Mouse (Mus musculus): ENCODE results near the gene Fam107b. TPM values are rescaled to one million over a fixed set of nuclear protein-coding genes. Genes with fewer than 3 reads are reported as not detected.

Gene Fam107b
- polyA plus RNA-seq, 1 experiment from 2014 or later, result 56.7 TPM

DNA sequence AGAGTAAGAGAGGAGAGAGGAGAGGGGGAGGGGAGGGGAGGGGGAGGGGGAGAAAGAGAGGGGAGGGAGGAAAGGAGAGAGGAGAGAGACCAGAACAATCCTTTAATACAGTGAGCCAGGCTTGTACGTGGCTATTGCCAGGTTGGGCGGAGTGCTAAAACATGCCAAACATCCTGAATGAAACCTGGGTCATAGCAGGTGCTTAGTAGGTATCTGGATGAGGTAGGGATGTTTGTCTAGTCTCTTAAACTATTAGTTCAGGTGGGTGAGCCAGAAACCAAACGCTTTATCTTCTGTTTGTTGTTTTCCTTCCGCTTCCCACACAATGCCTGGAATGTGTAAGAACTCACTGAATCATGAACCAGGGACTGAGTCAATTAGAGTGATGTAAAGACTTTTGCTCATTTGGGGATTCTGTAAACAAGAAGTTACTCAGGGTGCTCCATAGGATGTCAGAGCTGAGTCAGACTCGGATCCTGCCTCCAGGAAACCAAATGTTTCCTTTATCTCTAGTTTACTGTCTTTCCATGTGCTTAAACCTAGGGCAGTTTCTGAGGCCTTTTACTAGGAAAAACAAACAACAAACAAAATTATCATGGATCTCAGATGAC, 89.1 kb downstream of the Fam107b start:
- ATAC-seq (replicated peaks; ENCODE audit: low FRiP score) (no peak), DNase-seq (ENCODE audit: low spot score) (no peak)
- Histone ChIP-seq H3K4me1 (replicated peaks; ENCODE audit: control insufficient read depth, insufficient read depth, low read length) (no peaks in the 10 kb centered on the region), H3K4me3 (ENCODE audit: low read depth, low read length) (no peak overlapping the region), H3K9ac (ENCODE audit: low read length) (no peak overlapping the region), H3K4me2 (ENCODE audit: low read depth, low read length, severe bottlenecking) (no peak overlapping the region), H3K27ac (ENCODE audit: low read depth, low read length) (no peak overlapping the region), H3K9me3 (ENCODE audit: control insufficient read depth, low read length) (no peaks in the 10 kb centered on the region), H3K36me3 (ENCODE audit: control insufficient read depth, insufficient read depth, low read length) (no peaks in the 10 kb centered on the region), H3K27me3 (ENCODE audit: control insufficient read depth, insufficient read depth, low read length) (no peaks in the 10 kb centered on the region)
- WGBS, result 34% methylated on average over 5 of the region's 5 CpGs

DNA sequence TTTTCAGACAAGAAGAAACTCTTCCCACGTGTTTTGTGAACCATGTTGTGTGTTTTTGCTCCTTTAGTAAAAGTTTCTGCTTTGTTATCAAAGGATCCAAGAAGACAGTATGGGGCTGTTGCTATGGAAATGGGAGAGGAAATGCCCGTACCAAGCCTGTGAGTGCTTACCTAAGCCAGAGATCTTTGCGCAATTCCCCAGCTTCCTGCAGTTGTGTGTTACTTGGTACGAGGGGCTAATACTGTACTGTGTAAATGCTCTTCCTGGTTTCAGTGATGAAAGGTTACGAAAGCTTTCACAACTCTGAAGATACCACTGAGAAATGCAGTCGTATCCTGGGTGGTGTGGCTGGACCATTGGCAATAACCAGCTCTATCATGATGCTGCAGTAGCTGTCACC, 93.8 kb downstream of the Fam107b start:
- ATAC-seq (replicated peaks; ENCODE audit: low FRiP score), result no peak
- no peaks in the 10 kb centered on the region for H3K36me3 ChIP-seq (ENCODE audit: control insufficient read depth, insufficient read depth, low read length)
- no peak for DNase-seq (ENCODE audit: low spot score)
- no peaks in the 10 kb centered on the region for H3K27me3 ChIP-seq (ENCODE audit: control insufficient read depth, insufficient read depth, low read length)
- no peaks in the 10 kb centered on the region for H3K4me1 ChIP-seq (replicated peaks; ENCODE audit: control insufficient read depth, insufficient read depth, low read length)
- no peak overlapping the region for H3K4me2 ChIP-seq (ENCODE audit: low read depth, low read length, severe bottlenecking)
- no peak overlapping the region for H3K27ac ChIP-seq (ENCODE audit: low read depth, low read length)
- H3K4me3 ChIP-seq (ENCODE audit: low read depth, low read length), result no peak overlapping the region
- no peak overlapping the region for H3K9ac ChIP-seq (ENCODE audit: low read length)
- no peaks in the 10 kb centered on the region for H3K9me3 ChIP-seq (ENCODE audit: control insufficient read depth, low read length)
- 75% methylated on average over 6 of the region's 6 CpGs for WGBS

GRCm38 (mm10) chr2:3668682-3669081, 98.4 kb downstream of the Fam107b start:
- Histone ChIP-seq H3K4me2 (ENCODE audit: low read depth, low read length, severe bottlenecking) (no peak overlapping the region), H3K9ac (ENCODE audit: low read length) (no peak overlapping the region), H3K27ac (ENCODE audit: low read depth, low read length) (no peak overlapping the region), H3K9me3 (ENCODE audit: control insufficient read depth, low read length) (no peaks in the 10 kb centered on the region), H3K27me3 (ENCODE audit: control insufficient read depth, insufficient read depth, low read length) (no peaks in the 10 kb centered on the region), H3K4me3 (ENCODE audit: low read depth, low read length) (no peak overlapping the region), H3K36me3 (ENCODE audit: control insufficient read depth, insufficient read depth, low read length) (no peaks in the 10 kb centered on the region), H3K4me1 (replicated peaks; ENCODE audit: control insufficient read depth, insufficient read depth, low read length) (no peaks in the 10 kb centered on the region)
- no peak for ATAC-seq (replicated peaks; ENCODE audit: low FRiP score)
- 80% methylated on average over 3 of the region's 3 CpGs for WGBS
- DNase-seq (ENCODE audit: low spot score), result no peak

- Histone ChIP-seq H3K4me3 (ENCODE audit: low read depth, low read length) (no peak overlapping the region), H3K36me3 (ENCODE audit: control insufficient read depth, insufficient read depth, low read length) (no peaks in the 10 kb centered on the region), H3K9ac (ENCODE audit: low read length) (no peak overlapping the region), H3K4me2 (ENCODE audit: low read depth, low read length, severe bottlenecking) (no peak overlapping the region), H3K27me3 (ENCODE audit: control insufficient read depth, insufficient read depth, low read length) (no peaks in the 10 kb centered on the region), H3K27ac (ENCODE audit: low read depth, low read length) (no peak overlapping the region), H3K4me1 (replicated peaks; ENCODE audit: control insufficient read depth, insufficient read depth, low read length) (no peaks in the 10 kb centered on the region), H3K9me3 (ENCODE audit: control insufficient read depth, low read length) (no peaks in the 10 kb centered on the region)
- DNase-seq (ENCODE audit: low spot score) (no peak), ATAC-seq (replicated peaks; ENCODE audit: low FRiP score) (no peak)
- 70% methylated on average over 2 of the region's 2 CpGs for WGBS
Observed at GRCm38 (mm10) chr2:3669646-3670045, 99.4 kb downstream of the Fam107b start.

DNA sequence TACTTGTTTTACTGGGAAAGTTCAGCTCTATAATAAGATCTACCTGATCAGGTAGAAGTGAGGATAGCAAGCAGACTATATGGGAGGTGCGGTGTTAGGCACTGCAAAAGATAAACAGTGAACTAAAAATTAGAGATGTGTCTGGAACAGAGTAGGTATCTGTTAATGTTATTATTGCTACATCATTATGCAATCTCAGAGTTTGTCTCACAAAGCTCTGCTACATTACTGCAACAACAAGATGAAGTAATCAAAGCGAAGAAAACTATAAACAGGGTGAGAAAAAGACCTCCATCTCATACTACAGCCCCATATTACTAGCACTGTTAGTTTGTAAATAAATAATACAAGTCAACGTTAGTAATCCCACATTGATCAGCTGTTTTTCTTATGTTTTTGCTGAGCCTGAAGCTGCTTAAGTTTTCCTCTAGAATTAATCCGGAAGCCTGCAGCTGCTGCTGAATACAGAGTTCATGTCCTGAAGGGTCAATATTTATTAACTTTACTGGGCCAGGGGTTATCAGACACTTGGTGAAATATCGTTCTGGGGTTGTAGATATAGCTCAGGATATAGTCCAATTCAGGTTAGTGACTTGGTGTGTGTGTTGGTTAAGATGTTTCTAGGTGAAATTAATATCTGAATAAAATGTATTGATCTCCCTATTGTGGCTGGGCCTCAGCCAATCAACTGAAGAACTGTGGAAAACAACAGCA, 102.5 kb downstream of the Fam107b start:
- Histone ChIP-seq H3K27me3 (ENCODE audit: control insufficient read depth, insufficient read depth, low read length) (no peaks in the 10 kb centered on the region), H3K4me1 (replicated peaks; ENCODE audit: control insufficient read depth, insufficient read depth, low read length) (no peaks in the 10 kb centered on the region), H3K9me3 (ENCODE audit: control insufficient read depth, low read length) (no peaks in the 10 kb centered on the region), H3K4me2 (ENCODE audit: low read depth, low read length, severe bottlenecking) (no peak overlapping the region), H3K27ac (ENCODE audit: low read depth, low read length) (no peak overlapping the region), H3K36me3 (ENCODE audit: control insufficient read depth, insufficient read depth, low read length) (no peaks in the 10 kb centered on the region), H3K9ac (ENCODE audit: low read length) (no peak overlapping the region), H3K4me3 (ENCODE audit: low read depth, low read length) (no peak overlapping the region)
- 83% methylated on average over 5 of the region's 5 CpGs for WGBS
- DNase-seq (ENCODE audit: low spot score) (no peak), ATAC-seq (replicated peaks; ENCODE audit: low FRiP score) (no peak)

GRCm38 (mm10) chr2:3675481-3675880, 105.2 kb downstream of the Fam107b start:
- Histone ChIP-seq H3K9ac (ENCODE audit: low read length) (no peak overlapping the region), H3K4me1 (replicated peaks; ENCODE audit: control insufficient read depth, insufficient read depth, low read length) (no peaks in the 10 kb centered on the region), H3K36me3 (ENCODE audit: control insufficient read depth, insufficient read depth, low read length) (no peaks in the 10 kb centered on the region), H3K9me3 (ENCODE audit: control insufficient read depth, low read length) (no peaks in the 10 kb centered on the region), H3K27ac (ENCODE audit: low read depth, low read length) (no peak overlapping the region), H3K4me2 (ENCODE audit: low read depth, low read length, severe bottlenecking) (no peak overlapping the region), H3K27me3 (ENCODE audit: control insufficient read depth, insufficient read depth, low read length) (no peaks in the 10 kb centered on the region), H3K4me3 (ENCODE audit: low read depth, low read length) (no peak overlapping the region)
- DNase-seq (ENCODE audit: low spot score) (no peak), ATAC-seq (replicated peaks; ENCODE audit: low FRiP score) (no peak)
- WGBS, result 86% methylated on average over 1 of the region's 1 CpGs

DNA sequence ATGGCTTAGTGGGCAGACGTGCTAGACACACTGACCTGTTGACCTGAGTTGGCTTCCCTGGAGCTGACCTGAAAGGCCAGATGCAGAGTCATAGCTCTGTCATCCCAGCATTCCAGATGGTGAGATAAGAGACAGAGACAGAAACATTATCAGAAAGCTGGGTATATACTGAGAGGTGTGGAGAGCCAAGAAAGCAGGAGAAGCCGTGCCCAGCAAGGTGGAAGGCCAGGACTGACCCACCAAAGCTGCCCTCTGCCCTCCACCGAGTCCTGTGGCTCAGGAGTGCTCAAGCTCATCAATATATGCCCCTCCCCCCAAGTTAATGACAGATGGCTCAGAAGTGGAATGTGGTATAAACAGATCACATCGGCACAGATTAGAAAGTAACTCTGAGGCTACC, 112.4 kb downstream of the Fam107b start:
- no peak for DNase-seq (ENCODE audit: low spot score)
- no peak for ATAC-seq (replicated peaks; ENCODE audit: low FRiP score)
- no peaks in the 10 kb centered on the region for H3K27me3 ChIP-seq (ENCODE audit: control insufficient read depth, insufficient read depth, low read length)
- H3K4me1 ChIP-seq (replicated peaks; ENCODE audit: control insufficient read depth, insufficient read depth, low read length), result 0 out of 2 replicates have a peak, but pooled peaks cover 2% of the 10 kb centered on the region
- H3K9ac ChIP-seq (ENCODE audit: low read length), result no peak overlapping the region
- 76% methylated on average over 4 of the region's 4 CpGs for WGBS
- H3K4me2 ChIP-seq (ENCODE audit: low read depth, low read length, severe bottlenecking), result no peak overlapping the region
- no peaks in the 10 kb centered on the region for H3K9me3 ChIP-seq (ENCODE audit: control insufficient read depth, low read length)
- no peak overlapping the region for H3K4me3 ChIP-seq (ENCODE audit: low read depth, low read length)
- no peak overlapping the region for H3K27ac ChIP-seq (ENCODE audit: low read depth, low read length)
- no peaks in the 10 kb centered on the region for H3K36me3 ChIP-seq (ENCODE audit: control insufficient read depth, insufficient read depth, low read length)

DNA sequence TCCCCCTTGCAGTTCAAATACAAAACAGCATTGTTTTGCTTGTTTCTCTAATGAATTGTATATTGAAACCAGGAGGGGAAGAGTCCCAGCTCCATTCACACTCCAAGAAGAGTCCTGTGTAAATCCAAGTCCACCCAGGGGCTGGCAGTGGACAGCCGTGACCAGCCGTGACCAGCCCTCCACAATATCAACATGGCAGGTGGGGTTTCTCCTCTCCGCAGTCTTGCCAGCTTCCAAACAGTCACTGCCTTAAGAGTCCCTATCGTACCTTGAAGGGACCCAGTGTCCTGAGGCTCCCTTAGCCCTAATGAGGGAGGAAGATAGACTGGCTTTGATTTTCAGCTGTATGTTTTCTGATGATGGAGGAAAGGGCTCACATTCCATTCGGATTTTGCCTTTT, 113.1 kb downstream of the Fam107b start:
- H3K27me3 ChIP-seq (ENCODE audit: control insufficient read depth, insufficient read depth, low read length), result no peaks in the 10 kb centered on the region
- H3K4me1 ChIP-seq (replicated peaks; ENCODE audit: control insufficient read depth, insufficient read depth, low read length), result 0 out of 2 replicates have a peak, but pooled peaks cover 2% of the 10 kb centered on the region
- H3K9ac ChIP-seq (ENCODE audit: low read length), result no peak overlapping the region
- no peaks in the 10 kb centered on the region for H3K9me3 ChIP-seq (ENCODE audit: control insufficient read depth, low read length)
- no peak for DNase-seq (ENCODE audit: low spot score)
- H3K4me3 ChIP-seq (ENCODE audit: low read depth, low read length), result no peak overlapping the region
- no peak overlapping the region for H3K4me2 ChIP-seq (ENCODE audit: low read depth, low read length, severe bottlenecking)
- 70% methylated on average over 5 of the region's 5 CpGs for WGBS
- no peak for ATAC-seq (replicated peaks; ENCODE audit: low FRiP score)
- H3K36me3 ChIP-seq (ENCODE audit: control insufficient read depth, insufficient read depth, low read length), result no peaks in the 10 kb centered on the region
- H3K27ac ChIP-seq (ENCODE audit: low read depth, low read length), result no peak overlapping the region

- ATAC-seq (replicated peaks; ENCODE audit: low FRiP score), result no peak
- no peak for DNase-seq (ENCODE audit: low spot score)
- Histone ChIP-seq H3K36me3 (ENCODE audit: control insufficient read depth, insufficient read depth, low read length) (no peaks in the 10 kb centered on the region), H3K4me3 (ENCODE audit: low read depth, low read length) (no peak overlapping the region), H3K9me3 (ENCODE audit: control insufficient read depth, low read length) (no peaks in the 10 kb centered on the region), H3K4me2 (ENCODE audit: low read depth, low read length, severe bottlenecking) (no peak overlapping the region), H3K27ac (ENCODE audit: low read depth, low read length) (no peak overlapping the region), H3K27me3 (ENCODE audit: control insufficient read depth, insufficient read depth, low read length) (no peaks in the 10 kb centered on the region), H3K4me1 (replicated peaks; ENCODE audit: control insufficient read depth, insufficient read depth, low read length) (0 out of 2 replicates have a peak, but pooled peaks cover 2% of the 10 kb centered on the region), H3K9ac (ENCODE audit: low read length) (no peak overlapping the region)
- 40% methylated on average over 6 of the region's 6 CpGs for whole genome bisulfite sequencing
Observed at GRCm38 (mm10) chr2:3683751-3684229, 113.5 kb downstream of the Fam107b start.
